Mouse (Mus musculus) G1E (cell line): ENCODE data around the gene 2810408A11Rik. TPM values are rescaled to one million over a fixed set of nuclear protein-coding genes. Genes with fewer than 3 reads are reported as not detected.
A peak's percentile ranks its signal among the peaks of the same experiment; 100 is the strongest.

Experiments
- ATAC-seq: 2 replicates; pipeline ENCODE4 v1.8.0; 2016; ENCODE audit warnings: mild to moderate bottlenecking; ENCODE audit not compliant: insufficient number of reproducible peaks, poor library complexity, low FRiP score, severe bottlenecking; ENCODE audit errors: extremely low read depth
- DNase-seq: peaks from one replicate; pipeline ENCODE4 v3.0.0; 2012; ENCODE audit warnings: low spot score
- H3K27me3 ChIP-seq: 2 replicates; pipeline ENCODE4 v1.6.1; 2012; ENCODE audit warnings: mild to moderate bottlenecking, low read length, inconsistent platforms; ENCODE audit not compliant: insufficient read depth
- H3K36me3 ChIP-seq: replicated peaks from 2 replicates; pipeline ENCODE3; 2012; ENCODE audit warnings: mild to moderate bottlenecking, inconsistent platforms
- H3K4me1 ChIP-seq: 2 replicates; pipeline ENCODE4 v1.6.1; 2012; ENCODE audit warnings: low read depth, low read length, inconsistent platforms, mixed read lengths; ENCODE audit not compliant: insufficient read depth
- H3K4me3 ChIP-seq: 2 replicates; pipeline ENCODE4 v1.5.1; 2012; ENCODE audit warnings: low read depth, mild to moderate bottlenecking, inconsistent platforms, low read length, moderate library complexity, mixed read lengths
- H3K9me3 ChIP-seq: replicated peaks from 2 replicates; pipeline ENCODE4 v1.6.1; 2012; ENCODE audit warnings: inconsistent platforms
- CTCF ChIP-seq: IDR thresholded peaks from 2 replicates; pipeline ENCODE4 v1.5.1; 2012; ENCODE audit warnings: low read depth, low read length, inconsistent platforms, mixed read lengths
- GATA1 ChIP-seq: IDR thresholded peaks from 2 replicates; pipeline ENCODE4 v1.6.1; 2012; ENCODE audit warnings: borderline replicate concordance, low read length, inconsistent platforms, mixed read lengths
- GATA2 ChIP-seq: IDR thresholded peaks from 2 replicates; pipeline ENCODE4 v1.6.1; 2012; ENCODE audit warnings: low read depth, low read length, inconsistent platforms, borderline replicate concordance
- POLR2AphosphoS5 ChIP-seq: IDR thresholded peaks from 2 replicates; pipeline ENCODE4 v1.6.1; 2012; ENCODE audit warnings: low read depth, low read length, inconsistent platforms; ENCODE audit not compliant: insufficient replicate concordance
- TAL1 ChIP-seq: conservative IDR thresholded peaks from 2 replicates; pipeline ENCODE4 v1.6.1; 2012; ENCODE audit warnings: low read depth, low read length, inconsistent platforms, mixed read lengths
- polyA plus RNA-seq: library from polyadenylated mRNA; stranded (reverse); fragments of >175 nt; gene quantifications from 2 replicates; pipeline ENCODE4 v1.2.3, GENCODE M21; 2012
- total RNA-seq, 2 experiments: library from RNA; stranded (forward) in 1 of 2; stranded (reverse) in 1 of 2; fragments of 200-1000 nt in 1 of 2; fragments of >200 nt in 1 of 2; fragmentation: Nextera tagmentation in 1 of 2; gene quantifications; 2 replicates each; pipeline ENCODE4 v1.2.3; 2014 to 2017

The 2810408A11Rik gene
- total and polyA plus RNA-seq, 3 experiments: 1.2 to 6.6 (median 4.4) TPM

- no peak for TF ChIP-seq GATA2
- TF ChIP-seq TAL1: no peak
- no peak for TF ChIP-seq CTCF
- no peak for TF ChIP-seq POLR2AphosphoS5
- TF ChIP-seq GATA1: no peak
- peaks cover 70% of the 10 kb centered on the region for H3K27me3 ChIP-seq
- ATAC-seq (no peak), DNase-seq (no peak)
- H3K9me3 ChIP-seq: peaks cover 12% of the 10 kb centered on the region
- peaks cover 27% of the 10 kb centered on the region for H3K4me1 ChIP-seq
- no peaks in the 10 kb centered on the region for H3K36me3 ChIP-seq
- no peak overlapping the region for H3K4me3 ChIP-seq
Observed at GRCm38 (mm10) chr11:69936714-69937347, 36.0 kb upstream of the 2810408A11Rik start.

- peaks cover 34% of the 10 kb centered on the region for H3K4me1 ChIP-seq
- peaks cover 12% of the 10 kb centered on the region for H3K9me3 ChIP-seq
- H3K36me3 ChIP-seq: no peaks in the 10 kb centered on the region
- TF ChIP-seq CTCF (no peak), POLR2AphosphoS5 (no peak), GATA2 (no peak), GATA1 (no peak), TAL1 (no peak)
- H3K4me3 ChIP-seq: no peak overlapping the region
- peaks cover 67% of the 10 kb centered on the region for H3K27me3 ChIP-seq
- no peak for ATAC-seq
- DNase-seq: no peak
Observed at GRCm38 (mm10) chr11:69936156-69936555, 35.4 kb upstream of the 2810408A11Rik start.

GRCm38 (mm10) chr11:69935137-69935879 lies 34.5 kb upstream of the 2810408A11Rik start, which contains the start of gene Ybx2:
Ybx2 (plus strand) TSS chr11:69935796.
- Histone ChIP-seq H3K27me3 (peaks cover 60% of the 10 kb centered on the region), H3K9me3 (peaks cover 12% of the 10 kb centered on the region), H3K4me3 (peak within 1 kb of the TSS; percentile 27; the same call in 1 of the 2 replicates), H3K4me1 (peaks cover 38% of the 10 kb centered on the region), H3K36me3 (no peaks in the 10 kb centered on the region)
- no peak for DNase-seq
- no peak for TF ChIP-seq POLR2AphosphoS5
- TF ChIP-seq GATA1: no peak
- TF ChIP-seq CTCF: no peak
- TF ChIP-seq GATA2: no peak
- TF ChIP-seq TAL1: no peak
- ATAC-seq: no peak

GRCm38 (mm10) chr11:69934681-69935080 lies 33.9 kb upstream of the 2810408A11Rik start:
- DNase-seq: no peak
- ATAC-seq: no peak
- no peaks in the 10 kb centered on the region for H3K36me3 ChIP-seq
- H3K27me3 ChIP-seq: peaks cover 54% of the 10 kb centered on the region
- no peak for TF ChIP-seq GATA2
- TF ChIP-seq POLR2AphosphoS5: no peak
- no peak for TF ChIP-seq CTCF
- no peak for TF ChIP-seq TAL1
- no peak for TF ChIP-seq GATA1
- H3K4me3 ChIP-seq: no peak overlapping the region
- peaks cover 44% of the 10 kb centered on the region for H3K4me1 ChIP-seq
- H3K9me3 ChIP-seq: peaks cover 14% of the 10 kb centered on the region

- Histone ChIP-seq H3K4me3 (no peak overlapping the region; the same call in 1 of the 2 replicates), H3K36me3 (no peaks in the 10 kb centered on the region), H3K9me3 (peaks cover 14% of the 10 kb centered on the region), H3K27me3 (peaks cover 49% of the 10 kb centered on the region), H3K4me1 (peaks cover 50% of the 10 kb centered on the region)
- no peak for ATAC-seq
- TF ChIP-seq CTCF (peak; percentile 35; the same call in 1 of the 2 replicates), TAL1 (no peak), POLR2AphosphoS5 (no peak), GATA2 (no peak)
- peak; percentile 57 for DNase-seq
Observed at GRCm38 (mm10) chr11:69934169-69934568, 33.4 kb upstream of the 2810408A11Rik start.

GRCm38 (mm10) chr11:69933066-69933465 lies 32.3 kb upstream of the 2810408A11Rik start:
- Histone ChIP-seq H3K36me3 (no peaks in the 10 kb centered on the region), H3K4me3 (no peak overlapping the region), H3K9me3 (peaks cover 14% of the 10 kb centered on the region), H3K4me1 (peaks cover 58% of the 10 kb centered on the region), H3K27me3 (peaks cover 38% of the 10 kb centered on the region)
- no peak for ATAC-seq
- DNase-seq: no peak
- TF ChIP-seq GATA1 (no peak), TAL1 (no peak), GATA2 (no peak), POLR2AphosphoS5 (no peak), CTCF (no peak)
